Mouse (Mus musculus): Measurements from ENCODE around the gene Cav2.
A peak's percentile ranks its signal among the peaks of the same experiment; 100 is the strongest.

The Cav2 gene

DNA sequence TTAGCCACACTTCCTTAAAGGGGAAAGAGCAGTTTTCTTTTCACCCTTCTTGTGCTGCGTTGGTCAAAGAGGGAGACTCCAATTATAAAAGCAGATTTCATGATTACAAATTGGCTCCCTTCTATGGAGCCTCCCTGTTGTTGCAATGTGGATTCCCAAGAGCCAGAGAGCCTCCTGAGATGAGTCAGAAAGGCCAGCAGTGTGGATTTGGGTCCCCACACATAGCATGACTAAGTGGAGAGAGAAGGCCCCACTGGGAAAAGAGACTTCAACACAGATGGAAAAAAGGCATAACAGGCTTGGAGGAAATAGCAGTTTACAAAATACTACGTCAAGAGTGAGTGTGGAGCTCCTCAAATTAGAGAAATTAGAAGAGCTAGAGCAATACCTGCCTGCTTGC lies 28.3 kb downstream of the Cav2 start:
- DNase-seq (ENCODE audit: extremely low spot score, low spot score): no peak

DNA sequence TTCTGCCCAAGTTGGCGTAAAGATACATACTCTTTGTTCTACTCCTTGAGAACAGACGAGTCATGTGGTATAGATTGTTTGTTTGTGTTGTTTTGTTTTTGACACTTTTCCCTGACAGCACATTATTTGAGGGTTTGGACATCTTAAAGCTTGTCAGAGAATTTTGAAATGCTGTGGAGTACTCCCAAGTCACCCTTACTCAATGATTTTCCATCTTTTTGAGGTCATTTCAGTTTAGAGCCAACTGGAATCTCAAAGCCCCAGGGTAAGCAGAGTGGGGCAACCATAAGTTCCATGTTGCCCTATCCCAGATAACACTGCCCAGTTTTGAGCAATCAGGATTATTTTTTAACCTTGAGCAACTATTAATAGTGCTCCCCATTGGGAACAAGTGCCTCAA lies 33.3 kb downstream of the Cav2 start:
- no peak for DNase-seq (ENCODE audit: extremely low spot score, low spot score)

DNA sequence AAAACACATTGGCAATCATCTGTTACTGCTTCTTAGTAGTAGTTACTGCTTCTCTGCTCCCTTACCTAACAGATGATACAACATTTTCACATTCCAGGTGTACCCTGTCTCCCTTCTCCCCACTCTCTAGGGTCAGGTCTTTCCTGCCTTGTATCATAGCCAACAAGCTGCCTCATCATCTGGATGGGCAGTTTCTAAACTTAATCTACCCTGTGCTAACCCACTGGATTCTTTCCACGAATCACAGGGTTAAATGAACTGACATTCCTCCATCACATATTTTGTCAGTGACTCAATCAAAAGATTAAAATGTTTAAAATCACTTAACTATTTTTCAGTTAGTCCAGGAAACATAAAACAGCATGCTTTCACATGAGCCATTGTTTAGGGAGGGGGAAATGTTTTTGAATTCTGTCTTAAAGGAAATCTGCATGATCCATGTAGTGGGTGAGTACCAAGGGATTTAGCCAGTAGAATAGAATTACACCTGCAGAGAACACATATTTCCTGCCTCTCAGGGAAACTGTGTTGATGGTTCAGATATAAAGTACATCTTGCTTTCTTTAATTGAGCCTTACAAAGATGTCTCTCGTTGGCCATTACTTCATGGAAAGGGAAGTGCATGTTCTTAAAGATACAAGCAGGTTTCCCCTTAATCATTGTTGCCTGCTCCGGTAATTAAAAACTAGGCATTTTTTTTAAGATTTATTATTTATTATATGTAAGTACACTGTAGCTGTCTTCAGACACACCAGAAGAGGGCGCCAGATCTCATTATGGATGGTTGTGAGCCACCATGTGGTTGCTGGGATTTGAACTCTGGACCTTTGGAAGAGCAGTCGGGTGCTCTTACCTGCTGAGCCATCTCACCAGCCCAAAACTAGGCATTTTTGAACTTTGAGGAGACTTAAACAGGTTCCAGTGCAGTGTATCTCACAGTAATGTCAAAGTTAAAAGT lies 34.0 kb downstream of the Cav2 start:
- no peak for DNase-seq (ENCODE audit: extremely low spot score, low spot score)

DNA sequence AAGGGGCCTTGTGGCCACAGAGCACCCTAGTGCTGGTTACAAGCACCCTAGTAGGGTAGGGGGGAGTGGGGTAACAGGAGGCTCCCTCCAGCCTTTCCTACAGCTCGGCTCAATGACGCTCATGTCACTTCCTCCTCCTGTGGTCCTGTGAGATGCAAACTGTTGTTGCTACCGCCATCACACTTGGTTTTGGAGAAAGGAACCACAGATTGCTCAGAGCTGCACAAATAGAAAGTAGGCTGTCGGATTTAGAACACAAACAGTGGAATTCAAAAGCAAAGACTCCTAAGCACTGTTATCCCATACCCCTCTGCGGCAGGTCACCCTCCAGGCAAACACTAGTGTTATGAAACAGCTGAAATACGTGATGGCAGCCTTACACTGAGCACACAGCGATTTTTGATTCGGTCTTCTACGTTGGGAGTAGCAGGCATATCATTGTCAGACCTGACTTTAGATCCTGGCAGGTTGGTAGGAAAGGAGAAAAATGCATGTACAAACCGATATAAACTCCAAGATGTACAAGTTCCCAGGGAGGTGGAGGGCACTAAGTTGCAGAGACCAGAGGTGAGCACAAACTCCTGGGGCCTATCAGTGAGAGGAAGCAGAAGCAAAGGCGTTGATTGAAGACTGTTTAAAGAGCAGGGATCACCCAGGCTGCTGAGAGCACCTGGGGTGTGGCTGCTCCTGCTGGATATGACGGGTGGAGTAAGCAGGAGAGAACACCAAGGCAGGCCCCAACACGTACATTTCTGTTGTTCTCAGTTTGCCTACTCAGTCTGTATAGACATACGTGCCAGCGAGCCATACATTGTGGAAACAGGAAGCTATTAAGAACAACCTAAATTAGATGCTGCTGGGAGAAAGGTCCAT lies 35.5 kb downstream of the Cav2 start:
- DNase-seq (ENCODE audit: extremely low spot score, low spot score): no peak

DNA sequence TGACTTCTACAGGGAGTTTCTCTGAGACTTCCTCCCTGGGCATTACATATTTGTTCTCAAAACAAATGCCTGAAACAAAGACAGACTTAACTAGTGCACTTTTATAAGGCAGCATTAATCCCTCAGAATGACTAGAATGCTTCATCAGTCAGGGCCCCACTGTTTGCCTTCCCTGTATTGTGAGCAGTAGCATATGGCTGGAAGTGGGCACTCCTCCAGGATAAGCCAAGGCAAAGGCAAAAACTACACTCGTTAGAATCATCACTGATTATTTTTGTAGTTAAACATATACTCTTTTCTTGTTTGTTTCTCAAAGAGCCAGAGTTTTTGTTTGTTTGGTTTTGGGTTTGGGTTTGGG lies 36.2 kb downstream of the Cav2 start:
- no peak for DNase-seq (ENCODE audit: extremely low spot score, low spot score)

DNA sequence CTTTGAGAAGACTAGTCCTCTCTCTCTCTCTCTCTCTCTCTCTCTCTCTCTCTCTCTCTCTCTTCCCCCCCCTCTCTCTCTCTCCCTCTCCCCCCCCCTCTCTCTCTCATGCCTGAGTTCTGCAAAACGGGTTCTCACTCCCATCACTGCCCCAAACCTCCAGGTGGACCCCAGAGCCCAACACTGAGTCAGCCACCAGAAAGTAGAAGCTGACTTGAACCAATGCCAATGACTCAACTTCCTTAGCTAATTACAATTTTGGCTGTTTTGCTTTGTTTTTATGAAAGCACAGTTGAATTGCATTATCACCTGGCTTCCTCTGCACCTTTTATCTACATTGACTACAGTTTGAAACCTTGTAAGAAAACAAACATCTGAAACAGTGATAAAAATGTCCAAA lies 37.0 kb downstream of the Cav2 start:
- no peak for DNase-seq (ENCODE audit: extremely low spot score, low spot score)

DNA sequence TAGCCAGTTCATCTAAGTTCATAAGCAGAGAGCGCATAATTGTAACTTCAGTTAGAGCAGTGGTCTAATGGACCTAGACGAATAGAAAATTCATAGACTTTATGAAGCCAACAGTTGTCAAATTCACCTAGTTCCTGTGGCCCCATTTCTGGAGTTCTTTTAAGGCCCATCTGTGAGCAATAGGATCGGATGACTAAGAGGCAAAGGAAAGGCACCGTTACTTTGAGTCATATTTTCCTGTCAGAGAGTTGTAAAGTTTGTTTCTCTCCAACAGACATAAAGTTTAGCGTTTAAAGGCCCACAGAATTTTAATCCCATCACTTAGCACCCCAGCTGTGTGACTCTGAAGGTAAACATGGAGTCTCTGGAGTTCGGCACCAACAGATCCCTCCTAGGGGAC lies 41.0 kb downstream of the Cav2 start:
- no peak for DNase-seq (ENCODE audit: extremely low spot score, low spot score)

DNA sequence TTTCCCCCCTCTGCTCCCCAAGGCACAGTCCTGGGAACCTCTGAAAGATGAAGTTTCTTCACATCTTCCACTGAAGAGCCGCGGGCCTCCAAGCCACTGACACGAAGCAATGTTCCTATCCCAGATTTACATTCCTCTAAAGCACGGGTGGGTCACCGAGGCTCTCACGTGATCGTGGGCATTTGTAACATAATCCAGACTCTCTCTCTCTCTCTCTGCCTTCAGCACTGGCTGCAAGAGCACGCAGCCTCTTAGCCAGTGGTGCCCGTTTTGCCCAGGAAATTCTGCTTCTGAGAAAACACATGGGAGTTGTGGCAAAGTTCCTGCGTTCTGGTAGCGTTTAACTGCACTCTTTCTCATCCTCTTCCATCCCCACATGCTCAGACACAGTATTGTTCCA lies 46.2 kb downstream of the Cav2 start:
- DNase-seq (ENCODE audit: extremely low spot score, low spot score): peak; percentile 18

DNA sequence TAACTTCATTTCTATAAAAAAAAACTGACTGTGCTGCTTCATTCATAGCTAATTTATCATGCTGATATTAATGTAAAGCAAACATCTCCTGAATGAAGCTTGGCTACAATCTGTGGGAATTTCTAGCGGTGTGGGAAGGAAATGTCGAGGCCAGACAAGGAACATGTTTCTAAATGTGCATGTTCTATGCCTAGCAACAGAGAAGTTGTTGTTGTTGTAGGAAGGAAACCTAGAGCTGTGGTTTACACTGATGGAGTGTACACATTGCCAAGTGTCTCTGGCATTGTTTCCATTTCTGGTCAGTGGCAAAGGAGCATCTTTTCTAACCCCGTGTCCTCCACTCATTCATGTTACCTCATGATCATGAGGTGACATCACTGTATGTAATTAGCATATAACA lies 48.8 kb downstream of the Cav2 start:
- no peak for DNase-seq (ENCODE audit: extremely low spot score, low spot score)

DNA sequence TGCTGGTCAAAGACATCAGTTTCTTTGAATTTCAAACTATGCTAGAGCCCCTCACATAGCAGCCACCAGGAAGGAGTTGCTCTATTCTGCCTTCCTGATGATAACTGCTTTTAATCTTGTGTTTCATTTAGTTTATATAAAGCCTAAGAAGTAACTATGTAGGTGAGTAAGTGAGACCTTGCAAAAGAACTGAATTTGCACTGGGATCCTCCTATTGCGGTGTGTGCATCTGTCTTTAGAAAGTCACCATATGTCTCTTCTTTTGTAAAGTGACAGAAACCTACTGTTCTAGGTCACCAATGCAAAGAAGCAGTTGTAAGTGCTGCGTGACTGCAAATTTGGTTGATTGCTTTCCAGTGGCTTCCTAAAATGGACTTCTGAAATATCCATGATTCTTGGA lies 56.7 kb downstream of the Cav2 start:
- DNase-seq (ENCODE audit: extremely low spot score, low spot score): no peak

All from neural tube, embryonic 10.5 days (tissue).